Mouse (Mus musculus): ENCODE measurements around the gene Ccnj.

DNA sequence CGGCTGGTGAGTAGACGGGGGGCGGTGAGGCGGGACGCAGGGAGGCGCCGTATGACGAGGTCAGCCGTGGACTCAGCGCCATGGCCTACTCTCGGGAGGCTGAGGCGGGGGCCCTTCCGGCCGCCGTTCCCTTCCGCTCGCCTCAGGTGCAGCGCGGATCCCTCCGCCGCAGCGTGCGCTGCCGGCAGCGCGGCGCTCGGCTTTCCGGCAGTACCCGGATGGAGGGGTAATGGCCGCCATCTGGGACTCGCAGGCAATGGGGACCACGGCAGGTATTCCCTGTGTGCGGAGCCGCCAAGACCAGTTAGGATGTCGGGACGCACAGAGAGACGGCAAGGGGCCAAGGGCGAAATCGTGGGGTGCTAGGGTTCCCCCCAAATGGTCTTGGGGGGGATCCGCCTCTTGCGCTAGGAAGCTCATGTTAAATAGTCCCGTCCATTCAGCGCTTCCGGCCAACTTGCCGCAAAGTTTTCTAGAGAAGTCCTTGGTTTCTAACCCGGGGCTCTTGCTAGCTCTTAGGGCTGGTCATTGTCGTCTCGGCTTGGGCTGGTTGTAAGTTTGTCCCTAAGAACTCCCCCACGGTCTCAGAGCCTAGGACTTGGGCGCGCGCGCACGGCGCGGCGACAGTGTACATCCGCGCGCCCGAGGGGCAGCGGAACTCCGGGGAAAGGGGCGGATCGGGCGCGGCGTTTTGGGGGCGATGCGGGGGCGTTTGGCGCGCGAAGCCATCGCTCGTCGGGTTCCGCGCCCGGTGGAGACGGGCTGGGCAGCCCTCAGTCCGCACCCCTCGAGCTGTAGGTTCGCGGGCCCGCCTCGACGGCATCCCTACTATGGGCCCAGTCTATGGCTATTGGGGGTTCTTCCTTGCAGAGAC, 63.7 kb downstream of the Ccnj start, which contains the start of gene Zfp518a:
- TF ChIP-seq EP300 (IDR thresholded peaks at IDR 0.05; ENCODE audit: low read depth) (no peak; the same call in 1 of the 2 replicates), CTCF (IDR thresholded peaks at IDR 0.05; ENCODE audit: low read depth) (no peak)

Data from liver, postnatal 0 days (tissue).